Mouse (Mus musculus) limb, embryonic 10.5 days (tissue): ENCODE measurements at regions not wholly inside any gene's neighbourhood (a gene's known extent, or its start where the extent isn't known, plus 50 kb on each side); places are given as distances from the start of the nearest gene placed in this dataset.

ENCODE experiments used
- DNase-seq: peaks from one replicate; pipeline ENCODE4 v3.0.0-alpha.2; 2017; ENCODE audit warnings: low spot score
- H3K27ac ChIP-seq: fragments of 300-500 bp; sonication (generic); 2 replicates; pipeline ENCODE4 v1.5.1; 2016; ENCODE audit warnings: mild to moderate bottlenecking
- H3K27me3 ChIP-seq: fragments of 300-500 bp; sonication (generic); 2 replicates; pipeline ENCODE4 v1.6.1; 2016; ENCODE audit warnings: low read depth, mild to moderate bottlenecking; ENCODE audit not compliant: poor library complexity, severe bottlenecking
- H3K36me3 ChIP-seq: fragments of 300-500 bp; sonication (generic); 2 replicates; pipeline ENCODE4 v1.6.1; 2016; ENCODE audit warnings: mild to moderate bottlenecking, moderate library complexity
- H3K4me1 ChIP-seq: fragments of 300-500 bp; sonication (generic); 2 replicates; pipeline ENCODE4 v1.6.1; 2016
- H3K4me3 ChIP-seq: fragments of 300-500 bp; sonication (generic); 2 replicates; pipeline ENCODE4 v1.5.1; 2016; ENCODE audit warnings: mild to moderate bottlenecking, moderate library complexity
- H3K9me3 ChIP-seq: fragments of 300-500 bp; sonication (generic); replicated peaks from 2 replicates; pipeline ENCODE4 v1.6.1; 2016; ENCODE audit warnings: mild to moderate bottlenecking
- WGBS: fragments of 180-500 bp; shearing (Covaris S2); methylation state at CpG from one replicate; pipeline ENCODE4 v1.1.7; 2016; 5-methylcytosine and 5-hydroxymethylcytosine counted together

DNA sequence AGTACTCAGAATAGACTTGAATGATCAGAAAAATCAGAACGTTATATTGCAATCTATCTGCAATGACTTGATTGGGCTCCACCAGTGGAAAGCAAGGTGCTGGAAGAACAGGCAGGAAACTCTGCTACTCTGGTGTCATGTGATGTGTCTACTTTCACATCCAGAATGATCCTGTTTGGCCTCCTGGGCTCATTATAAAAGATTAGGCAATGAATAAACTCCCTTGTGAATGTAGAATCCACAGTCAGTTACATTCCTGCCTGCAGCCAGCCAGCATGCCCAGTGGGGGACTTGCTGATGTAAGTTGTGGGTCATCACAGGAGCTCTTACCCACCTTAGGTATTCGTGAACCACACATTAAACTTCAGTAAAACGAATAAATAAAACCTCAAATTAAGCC, 174.5 kb upstream of the Arhgap24 start:
- Histone ChIP-seq H3K4me3 (no peak overlapping the region), H3K36me3 (no peaks in the 10 kb centered on the region), H3K27me3 (no peaks in the 10 kb centered on the region), H3K4me1 (peaks cover 6% of the 10 kb centered on the region), H3K27ac (no peak overlapping the region), H3K9me3 (no peaks in the 10 kb centered on the region)
- DNase-seq, result no peak
- 83% methylated on average over 3 of the region's 3 CpGs for WGBS

DNA sequence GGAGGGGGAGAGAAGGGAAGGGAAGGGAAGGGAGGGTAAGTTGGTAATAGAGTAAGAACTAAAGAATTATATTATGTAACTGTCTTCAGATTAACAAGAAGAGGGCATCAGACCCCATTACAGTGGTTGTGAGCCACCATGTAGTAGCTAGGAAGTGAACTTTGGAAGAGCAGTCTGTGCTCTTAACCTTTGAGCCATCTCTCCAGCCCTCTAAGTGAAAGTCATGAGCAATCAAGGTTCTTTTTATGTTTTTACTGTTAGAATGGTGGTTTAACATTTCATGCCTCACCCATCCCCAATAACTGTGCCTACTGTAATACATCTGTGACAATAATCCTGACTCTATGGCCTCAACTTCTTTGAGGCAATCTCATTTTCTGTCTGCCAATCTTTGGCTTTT, 169.6 kb upstream of the Arhgap24 start:
- no peaks in the 10 kb centered on the region for H3K4me1 ChIP-seq
- no peak overlapping the region for H3K27ac ChIP-seq
- H3K27me3 ChIP-seq, result no peaks in the 10 kb centered on the region
- H3K36me3 ChIP-seq, result no peaks in the 10 kb centered on the region
- no peaks in the 10 kb centered on the region for H3K9me3 ChIP-seq
- DNase-seq, result no peak
- H3K4me3 ChIP-seq, result no peak overlapping the region

GRCm38 (mm10) chr5:102328197-102328784, 152.9 kb upstream of the Arhgap24 start:
- Histone ChIP-seq H3K36me3 (no peaks in the 10 kb centered on the region), H3K27me3 (no peaks in the 10 kb centered on the region), H3K4me3 (no peak overlapping the region), H3K4me1 (no peaks in the 10 kb centered on the region), H3K9me3 (no peaks in the 10 kb centered on the region), H3K27ac (no peak overlapping the region)
- DNase-seq, result no peak
- 83% methylated on average over 2 of the region's 2 CpGs for WGBS

- H3K4me3 ChIP-seq, result no peak overlapping the region
- H3K27me3 ChIP-seq, result no peaks in the 10 kb centered on the region
- no peak overlapping the region for H3K27ac ChIP-seq
- no peaks in the 10 kb centered on the region for H3K9me3 ChIP-seq
- no peaks in the 10 kb centered on the region for H3K36me3 ChIP-seq
- WGBS, result 79% methylated on average over 5 of the region's 5 CpGs
- no peak for DNase-seq
- H3K4me1 ChIP-seq, result peaks cover 7% of the 10 kb centered on the region; the same call in 1 of the 2 replicates
Observed at GRCm38 (mm10) chr5:102333894-102334293, 147.3 kb upstream of the Arhgap24 start.

DNA sequence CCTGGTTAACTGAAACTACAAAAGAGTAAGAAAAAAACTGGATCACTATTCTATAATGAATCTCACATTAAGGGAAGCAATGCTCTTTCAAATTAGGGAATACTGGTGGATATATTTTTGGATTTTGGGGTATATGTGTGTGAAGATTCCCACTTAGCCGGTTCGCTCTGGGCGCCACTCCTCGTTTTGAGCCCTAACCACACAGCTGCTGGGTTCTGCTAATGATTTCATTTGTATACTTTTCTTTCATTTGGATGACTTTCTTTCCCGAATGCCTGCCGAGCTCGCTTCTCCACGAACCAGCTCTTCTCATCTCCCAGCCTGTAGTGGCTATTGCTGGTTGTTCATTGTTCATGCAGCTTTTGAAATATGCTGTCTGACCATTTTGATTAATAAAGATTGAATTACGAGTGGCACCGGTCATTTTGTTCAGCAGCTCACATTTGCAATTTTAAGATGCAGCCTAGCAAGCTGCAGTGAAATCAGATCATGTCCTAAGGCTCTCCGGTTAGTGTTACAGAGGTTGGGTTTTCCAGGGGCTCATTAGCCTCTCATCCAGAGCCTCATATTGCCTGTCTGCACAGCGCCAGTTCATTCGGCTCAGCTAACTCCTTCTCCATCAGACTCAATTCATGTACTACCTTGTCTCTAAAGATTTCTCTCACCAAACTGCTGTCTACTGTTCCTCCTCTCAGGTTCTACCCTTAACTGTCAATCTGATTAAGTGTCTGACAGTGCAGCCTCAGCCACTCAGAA, 146.6 kb upstream of the Arhgap24 start:
- no peak for DNase-seq
- 86% methylated on average over 13 of the region's 13 CpGs for WGBS
- Histone ChIP-seq H3K4me3 (no peak overlapping the region), H3K9me3 (no peaks in the 10 kb centered on the region), H3K36me3 (no peaks in the 10 kb centered on the region), H3K27me3 (no peaks in the 10 kb centered on the region), H3K4me1 (peaks cover 7% of the 10 kb centered on the region; the same call in 1 of the 2 replicates), H3K27ac (no peak overlapping the region)

GRCm38 (mm10) chr5:102366481-102366880, 114.7 kb upstream of the Arhgap24 start:
- WGBS, result 85% methylated on average over 3 of the region's 3 CpGs

GRCm38 (mm10) chr5:102373309-102373971, 107.8 kb upstream of the Arhgap24 start:
- DNase-seq, result no peak
- no peaks in the 10 kb centered on the region for H3K27me3 ChIP-seq

More at GRCm38 (mm10) chr5:102366481-102366880, 114.7 kb upstream of the Arhgap24 start:
- no peak for DNase-seq
- no peaks in the 10 kb centered on the region for H3K36me3 ChIP-seq
- H3K27me3 ChIP-seq, result no peaks in the 10 kb centered on the region
- no peak overlapping the region for H3K27ac ChIP-seq
- no peak overlapping the region for H3K4me3 ChIP-seq
- 0 out of 2 replicates have a peak, but pooled peaks cover 2% of the 10 kb centered on the region for H3K9me3 ChIP-seq
- no peaks in the 10 kb centered on the region for H3K4me1 ChIP-seq

DNA sequence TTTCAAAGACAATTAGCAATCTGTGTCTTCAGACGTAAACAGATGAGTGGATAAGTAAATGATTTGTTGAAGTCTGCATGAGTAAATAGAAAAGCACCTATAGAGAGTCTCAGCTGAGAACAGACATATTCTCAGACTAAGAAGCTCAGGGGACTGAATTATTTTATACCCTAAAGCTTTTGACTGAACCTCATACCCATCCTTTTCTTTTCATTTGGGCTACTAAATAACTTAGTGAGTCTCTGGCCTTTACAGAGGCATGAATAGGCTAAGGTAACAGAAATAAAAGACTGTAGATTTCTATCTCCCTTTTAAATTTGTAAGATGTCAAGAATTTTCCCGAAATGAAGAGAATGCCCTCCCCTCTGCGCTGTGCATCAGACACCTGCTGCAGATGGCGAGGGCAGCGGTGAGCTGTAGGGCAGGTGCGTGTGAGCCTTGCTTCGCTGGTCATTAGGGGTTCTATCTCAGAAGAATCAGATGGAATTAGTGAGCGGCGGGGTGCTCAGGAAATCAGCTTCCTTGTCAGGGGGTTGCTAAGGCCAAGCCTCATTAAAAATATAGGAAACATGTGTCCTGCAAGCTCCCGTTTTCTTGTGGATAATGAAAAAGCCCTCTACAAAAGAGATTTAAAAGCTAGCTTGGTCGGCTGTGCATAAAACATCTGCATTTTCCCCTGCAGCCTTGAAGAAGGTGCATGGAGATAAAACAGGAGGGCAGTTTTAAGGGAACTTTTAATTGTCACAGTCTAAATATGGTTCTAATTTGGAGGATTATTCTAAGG, 107.0 kb upstream of the Arhgap24 start:
- Histone ChIP-seq H3K4me1 (peaks cover 25% of the 10 kb centered on the region), H3K4me3 (no peak overlapping the region), H3K27ac (no peak overlapping the region), H3K9me3 (no peaks in the 10 kb centered on the region), H3K27me3 (no peaks in the 10 kb centered on the region), H3K36me3 (no peaks in the 10 kb centered on the region)
- DNase-seq, result peak; percentile 63
- 28% methylated on average over 11 of the region's 11 CpGs for WGBS

More at GRCm38 (mm10) chr5:102373309-102373971, 107.8 kb upstream of the Arhgap24 start:
- Histone ChIP-seq H3K27ac (no peak overlapping the region), H3K4me3 (no peak overlapping the region), H3K4me1 (peaks cover 25% of the 10 kb centered on the region), H3K36me3 (no peaks in the 10 kb centered on the region), H3K9me3 (no peaks in the 10 kb centered on the region)
- 67% methylated on average over 6 of the region's 6 CpGs for WGBS

GRCm38 (mm10) chr5:102375339-102375738, 105.9 kb upstream of the Arhgap24 start:
- 88% methylated on average over 2 of the region's 2 CpGs for WGBS
- H3K9me3 ChIP-seq, result no peaks in the 10 kb centered on the region
- no peak overlapping the region for H3K4me3 ChIP-seq
- DNase-seq, result no peak
- peak overlapping the region; percentile 77 for H3K27ac ChIP-seq
- H3K36me3 ChIP-seq, result no peaks in the 10 kb centered on the region
- no peaks in the 10 kb centered on the region for H3K27me3 ChIP-seq
- H3K4me1 ChIP-seq, result peaks cover 25% of the 10 kb centered on the region

- no peak overlapping the region for H3K4me3 ChIP-seq
- 87% methylated on average over 3 of the region's 3 CpGs for WGBS
- DNase-seq, result no peak
- H3K27me3 ChIP-seq, result no peaks in the 10 kb centered on the region
- no peaks in the 10 kb centered on the region for H3K36me3 ChIP-seq
- H3K4me1 ChIP-seq, result 0 out of 2 replicates have a peak, but pooled peaks cover 3% of the 10 kb centered on the region
- H3K9me3 ChIP-seq, result no peaks in the 10 kb centered on the region
- H3K27ac ChIP-seq, result no peak overlapping the region
Observed at GRCm38 (mm10) chr5:102393941-102394340, 87.2 kb upstream of the Arhgap24 start.

- no peak for DNase-seq
- WGBS, result 72% methylated on average over 11 of the region's 11 CpGs
Observed at GRCm38 (mm10) chr5:102395608-102396146, 85.5 kb upstream of the Arhgap24 start.

GRCm38 (mm10) chr5:102399006-102399405, 82.2 kb upstream of the Arhgap24 start:
- Histone ChIP-seq H3K9me3 (no peaks in the 10 kb centered on the region), H3K4me1 (0 out of 2 replicates have a peak, but pooled peaks cover 3% of the 10 kb centered on the region), H3K4me3 (no peak overlapping the region), H3K27ac (no peak overlapping the region), H3K27me3 (no peaks in the 10 kb centered on the region), H3K36me3 (no peaks in the 10 kb centered on the region)
- 85% methylated on average over 4 of the region's 4 CpGs for whole genome bisulfite sequencing
- no peak for DNase-seq

More at GRCm38 (mm10) chr5:102395608-102396146, 85.5 kb upstream of the Arhgap24 start:
- Histone ChIP-seq H3K4me3 (no peak overlapping the region), H3K27me3 (no peaks in the 10 kb centered on the region), H3K4me1 (0 out of 2 replicates have a peak, but pooled peaks cover 3% of the 10 kb centered on the region), H3K9me3 (no peaks in the 10 kb centered on the region), H3K27ac (no peak overlapping the region), H3K36me3 (no peaks in the 10 kb centered on the region)
